Mouse (Mus musculus) ovary, postnatal 14 days (tissue): ENCODE results near the gene Stx8.

Experiments
- DNase-seq: peaks from one replicate; pipeline ENCODE4 v3.0.0; 2022; ENCODE audit warnings: low spot score

Stx8 gene

DNA sequence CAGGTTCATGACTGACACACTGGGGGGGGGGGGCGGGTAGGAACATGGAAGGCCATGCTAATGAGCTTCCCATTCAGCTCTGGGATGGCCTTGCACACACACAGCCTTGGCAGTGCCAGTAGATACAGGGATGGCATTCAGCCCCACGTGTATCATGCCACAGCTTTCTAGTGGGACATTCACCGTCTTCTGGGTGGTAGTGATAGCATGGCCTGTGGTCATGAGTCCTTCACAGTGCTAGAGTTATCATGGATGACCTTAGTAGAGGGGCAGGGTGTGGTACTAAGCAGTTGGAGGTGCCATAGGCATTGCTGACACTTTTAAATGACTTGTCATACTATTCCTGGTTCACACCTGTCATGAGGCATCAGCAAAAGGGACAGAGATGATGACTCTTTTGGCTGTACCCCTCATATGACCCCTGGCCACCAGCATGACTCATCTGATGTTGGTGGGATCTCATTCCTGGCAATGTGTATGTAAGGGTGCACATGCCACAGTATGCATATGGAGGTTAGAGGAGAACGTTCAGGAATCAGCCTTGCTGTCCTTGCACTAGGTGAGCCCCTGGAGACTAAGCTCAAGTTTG lies 69.4 kb downstream of the Stx8 start:
- DNase-seq, result no peak

DNA sequence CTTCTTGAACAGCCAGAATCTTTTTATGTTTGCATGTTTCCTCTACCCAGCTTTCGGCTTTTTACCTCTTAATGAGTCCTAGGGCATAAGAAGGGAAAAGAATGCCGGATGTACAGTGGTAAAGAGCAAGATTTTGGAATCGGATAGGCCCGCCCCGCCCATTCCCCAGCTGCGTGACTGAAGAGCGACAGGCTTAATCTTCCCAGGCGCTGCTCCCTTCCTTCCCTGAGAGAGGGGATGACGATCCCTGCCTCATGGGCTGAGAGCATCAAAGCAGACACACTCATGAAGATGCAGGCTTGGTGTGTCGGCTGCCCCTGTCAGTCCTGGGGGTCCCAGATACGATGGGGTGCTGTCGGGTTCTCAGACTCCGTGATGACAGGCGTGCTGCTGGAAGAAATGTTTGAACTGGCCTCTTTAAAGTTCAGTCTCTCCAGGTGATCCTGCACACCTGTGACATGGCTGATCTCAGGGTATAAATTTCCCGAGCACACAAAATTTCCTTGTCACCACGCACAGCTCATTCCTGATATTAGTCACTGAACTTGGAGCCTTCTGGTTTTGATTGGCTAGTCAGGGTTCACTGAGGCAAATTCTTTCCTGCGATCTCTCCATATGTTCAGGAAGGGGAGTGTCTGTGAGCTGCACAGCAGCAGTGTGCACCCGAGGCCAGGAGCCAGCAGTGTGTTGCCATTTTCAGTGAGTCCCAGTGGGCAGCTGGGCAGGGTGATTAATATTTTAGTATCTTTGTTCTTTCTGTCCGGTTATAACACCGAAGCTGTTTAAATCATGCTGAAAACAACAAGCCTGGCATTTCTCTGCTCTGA lies 70.4 kb downstream of the Stx8 start:
- DNase-seq, result no peak

GRCm38 (mm10) chr11:68037093-68037492 lies 71.1 kb downstream of the Stx8 start:
- DNase-seq, result no peak

- no peak for DNase-seq
Observed at GRCm38 (mm10) chr11:68038101-68038500, 72.1 kb downstream of the Stx8 start.

DNA sequence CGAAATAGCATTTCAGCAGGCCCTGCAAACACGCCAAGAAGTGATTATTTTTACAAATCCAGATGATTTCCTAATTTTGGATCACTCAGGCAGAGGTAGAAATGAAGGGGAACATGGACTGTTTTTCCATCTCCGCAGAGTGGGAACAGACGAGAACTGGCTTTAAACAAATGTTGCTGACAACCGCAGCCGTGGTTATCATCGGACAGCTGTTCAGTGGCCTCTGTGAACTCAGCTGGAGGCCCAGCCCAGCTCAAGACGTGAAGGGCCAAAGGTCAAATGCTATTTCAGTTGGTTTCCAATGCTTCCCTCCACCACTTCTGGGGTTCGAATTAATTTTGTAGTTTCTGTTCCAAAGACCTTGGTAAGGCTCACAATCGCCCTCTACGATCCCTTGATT lies 78.2 kb downstream of the Stx8 start:
- no peak for DNase-seq

GRCm38 (mm10) chr11:68046916-68047315 lies 80.9 kb downstream of the Stx8 start:
- DNase-seq, result no peak

DNA sequence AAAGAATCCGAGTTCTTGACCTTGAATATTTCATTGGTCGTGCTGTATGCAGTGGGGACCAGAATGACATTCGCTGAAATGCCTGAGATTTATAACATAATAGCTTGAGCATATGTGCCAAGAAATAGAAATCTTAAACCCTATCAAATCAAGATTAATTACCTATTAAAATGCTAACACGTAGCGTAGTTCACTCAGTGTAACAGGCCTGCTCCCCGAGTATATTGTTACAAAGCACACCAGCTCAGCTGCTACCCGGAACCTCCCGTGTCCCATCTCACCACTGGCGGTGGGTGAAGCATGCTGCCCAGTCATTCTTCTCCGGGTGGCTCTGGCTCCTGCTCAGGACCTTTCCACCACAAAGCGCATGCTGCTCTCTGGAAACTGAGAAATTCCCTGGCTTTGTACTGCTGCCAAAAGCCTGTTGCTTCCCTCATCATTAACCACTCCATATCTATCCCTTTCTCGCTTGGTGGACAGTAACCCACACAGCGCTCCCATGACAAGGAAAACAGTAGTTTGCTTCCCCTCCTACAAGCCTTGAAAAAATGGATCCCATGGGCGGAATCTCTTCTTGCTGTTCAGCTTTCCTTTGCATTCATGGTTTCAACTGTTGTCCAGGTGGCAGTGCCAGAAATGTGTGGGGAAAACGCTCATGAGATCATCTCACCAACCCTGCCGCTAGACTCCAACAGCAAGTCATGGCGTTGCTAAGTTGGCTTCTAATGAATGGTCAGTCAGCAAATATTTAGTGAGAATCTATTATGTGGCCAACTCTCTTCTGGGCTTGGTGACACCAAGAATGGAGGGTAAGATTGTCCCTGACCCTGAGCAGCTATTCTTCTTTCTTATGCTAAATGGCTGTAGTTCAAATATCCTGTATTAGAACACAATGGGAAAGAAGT lies 83.5 kb downstream of the Stx8 start:
- DNase-seq, result no peak

GRCm38 (mm10) chr11:68050725-68051124 lies 84.7 kb downstream of the Stx8 start:
- no peak for DNase-seq

GRCm38 (mm10) chr11:68051305-68051704 lies 85.3 kb downstream of the Stx8 start:
- no peak for DNase-seq

DNA sequence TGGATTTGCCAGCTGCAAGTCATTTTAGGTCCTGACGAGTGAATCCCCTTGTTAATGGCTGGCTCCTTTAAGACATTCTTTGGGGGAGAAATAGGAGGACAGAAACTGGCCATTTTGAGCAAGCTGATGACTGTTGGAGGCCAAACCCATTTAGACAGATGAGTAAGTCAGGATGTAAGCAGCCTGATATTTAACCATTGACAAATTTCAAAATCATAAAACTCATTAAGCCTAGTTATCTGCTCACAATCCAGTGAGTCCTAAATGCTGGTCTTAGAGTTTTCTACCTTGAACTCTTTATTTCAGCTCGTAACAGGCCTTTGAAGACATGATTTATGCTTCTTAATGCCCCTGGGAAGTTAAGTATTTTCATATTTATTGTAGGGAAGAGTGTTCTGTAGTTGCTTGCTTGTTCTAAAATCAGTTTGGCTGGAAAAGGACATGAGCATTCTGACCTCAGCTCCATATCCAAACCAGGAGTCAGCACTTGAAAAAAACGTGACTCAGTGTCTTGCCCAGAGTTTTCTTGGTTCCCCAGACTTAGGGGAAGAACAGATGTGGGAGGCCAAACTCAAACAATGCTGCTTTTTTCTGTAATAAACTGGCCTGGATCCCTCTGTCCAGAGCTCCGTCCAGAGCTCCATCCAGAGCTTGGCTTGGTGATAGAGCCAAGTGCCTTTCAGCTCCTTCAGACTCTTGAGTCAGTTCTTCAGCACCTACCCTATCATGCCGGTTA lies 92.6 kb downstream of the Stx8 start:
- no peak for DNase-seq

DNA sequence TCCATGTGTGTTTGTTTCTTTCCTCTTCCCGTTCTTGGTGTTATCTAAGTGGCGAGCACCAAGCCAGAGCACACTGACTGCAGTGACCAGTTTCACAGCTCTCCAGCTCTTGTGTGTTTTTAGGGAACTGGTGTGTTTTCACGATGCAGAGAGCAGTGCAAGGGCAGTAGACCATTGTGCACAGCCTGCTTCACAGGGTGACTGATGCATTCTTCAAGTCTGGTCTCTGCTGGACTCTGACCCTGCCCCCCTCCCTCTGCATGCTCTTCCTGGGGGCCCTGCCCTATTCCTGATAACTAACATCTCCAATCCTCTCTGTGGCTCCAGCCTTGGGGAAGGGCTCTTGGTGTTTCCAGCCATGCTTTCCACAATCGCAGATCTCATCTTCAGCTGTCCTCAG lies 94.7 kb downstream of the Stx8 start:
- no peak for DNase-seq

GRCm38 (mm10) chr11:68062116-68062515 lies 96.1 kb downstream of the Stx8 start:
- no peak for DNase-seq

DNA sequence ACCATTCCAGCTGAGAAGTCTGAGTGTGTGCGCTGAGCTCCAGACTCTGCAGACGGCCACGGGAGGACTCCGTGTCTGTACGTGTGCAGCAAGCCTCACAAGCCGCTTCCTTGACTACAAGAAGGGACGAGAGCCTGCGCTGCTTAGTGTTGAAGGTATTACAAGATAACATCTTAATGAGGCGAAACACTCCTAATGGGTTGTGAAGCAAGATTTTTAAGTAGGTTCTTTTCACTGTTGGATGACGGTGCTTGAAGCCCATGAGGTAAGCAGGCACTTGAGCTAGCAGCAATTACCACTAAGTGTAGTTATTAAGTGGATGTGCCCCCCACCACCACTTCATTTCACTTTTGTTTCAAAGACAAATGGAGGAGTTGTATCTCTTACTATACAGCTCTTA lies 101.8 kb downstream of the Stx8 start:
- no peak for DNase-seq

- no peak for DNase-seq
Observed at GRCm38 (mm10) chr11:68070086-68070485, 104.1 kb downstream of the Stx8 start.

DNA sequence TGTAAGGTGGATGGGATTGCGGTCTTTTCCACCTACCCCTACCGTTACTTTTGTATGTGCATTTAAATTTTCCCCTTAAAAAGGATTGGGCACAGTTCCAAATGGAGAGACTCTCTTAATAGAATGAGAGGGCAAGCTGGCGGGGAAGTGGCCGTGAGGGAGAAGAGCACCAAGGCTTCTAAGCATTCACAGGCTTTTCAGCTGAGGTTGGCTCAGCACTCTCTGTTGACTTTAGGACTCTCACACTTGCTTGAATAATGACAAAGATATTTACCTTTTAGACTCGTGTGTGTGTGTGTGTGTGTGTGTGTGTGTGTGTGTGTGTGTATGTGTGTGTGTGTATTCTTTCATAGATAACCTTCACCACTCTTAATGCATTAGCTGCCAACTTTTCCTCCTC lies 105.8 kb downstream of the Stx8 start:
- DNase-seq, result no peak

DNA sequence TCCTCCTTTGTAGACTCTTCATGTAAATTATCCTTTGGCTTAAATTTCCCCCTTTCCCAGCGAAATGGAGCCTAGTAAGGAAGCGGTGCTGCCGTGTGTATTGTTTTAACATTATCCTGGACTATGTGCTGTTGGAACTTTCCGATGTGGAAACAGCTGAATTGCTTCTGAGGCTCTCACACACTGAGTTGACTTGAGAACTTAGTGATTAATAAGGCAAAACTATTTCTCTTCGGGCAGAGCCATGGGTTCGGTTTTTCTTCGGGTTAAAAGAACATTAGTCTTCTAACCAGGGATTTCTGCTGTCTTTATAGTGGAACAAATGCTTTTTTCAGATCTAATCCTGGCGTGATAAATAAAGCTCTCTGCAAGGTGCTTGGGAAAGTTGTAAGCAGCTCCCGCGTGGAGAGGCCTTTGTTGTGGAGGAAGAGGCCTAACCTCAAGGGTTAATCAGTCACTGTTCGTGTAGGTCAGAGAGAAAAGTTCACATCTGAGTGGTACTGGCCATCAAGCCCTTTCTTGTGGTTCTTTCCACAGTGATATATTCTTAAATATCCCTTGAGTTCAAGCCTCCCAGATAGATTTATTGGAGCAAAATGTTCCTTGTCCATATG lies 106.7 kb downstream of the Stx8 start:
- no peak for DNase-seq

DNA sequence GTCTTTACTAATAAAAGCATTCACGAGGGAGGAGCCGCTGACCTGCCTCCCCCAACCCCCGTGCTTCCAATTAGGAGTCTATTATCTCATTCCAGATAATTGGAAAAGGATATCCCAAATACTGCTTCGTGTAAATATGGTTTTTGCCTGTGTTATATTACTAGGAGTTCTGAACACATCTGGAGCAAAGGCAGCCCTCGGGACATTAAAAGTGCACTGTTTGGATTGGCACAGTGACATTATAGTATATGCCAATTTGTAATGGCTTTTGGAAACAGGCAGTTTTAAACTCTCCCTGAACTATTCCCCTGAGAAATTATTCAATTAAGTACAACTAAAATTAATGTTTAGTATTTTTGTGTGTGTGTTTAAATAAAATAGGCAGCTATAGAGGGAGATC lies 108.7 kb downstream of the Stx8 start:
- no peak for DNase-seq

- DNase-seq, result no peak
Observed at GRCm38 (mm10) chr11:68075331-68075730, 109.3 kb downstream of the Stx8 start.

GRCm38 (mm10) chr11:68079756-68080155 lies 113.8 kb downstream of the Stx8 start:
- DNase-seq, result no peak

- no peak for DNase-seq
Observed at GRCm38 (mm10) chr11:68080999-68081398, 115.0 kb downstream of the Stx8 start.

DNA sequence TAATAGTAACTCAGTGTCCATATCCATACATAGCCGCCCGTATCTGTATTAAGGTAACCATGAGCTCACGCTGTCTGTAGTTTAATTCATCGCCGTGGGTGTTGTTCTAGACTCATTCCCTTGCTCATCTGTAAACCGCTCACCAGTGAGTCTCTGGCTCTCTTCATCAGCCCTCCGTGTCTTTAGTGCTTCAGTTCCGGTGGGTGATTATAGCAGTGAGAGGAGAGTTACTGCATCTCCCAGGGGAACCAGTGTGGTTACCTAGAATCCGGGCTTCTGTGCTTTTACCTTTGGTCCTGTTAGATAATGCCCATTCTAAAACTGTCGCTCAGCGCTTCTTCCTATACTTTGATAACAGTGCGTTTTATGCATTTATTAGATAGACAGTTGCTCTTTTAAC lies 116.8 kb downstream of the Stx8 start:
- DNase-seq, result no peak

DNA sequence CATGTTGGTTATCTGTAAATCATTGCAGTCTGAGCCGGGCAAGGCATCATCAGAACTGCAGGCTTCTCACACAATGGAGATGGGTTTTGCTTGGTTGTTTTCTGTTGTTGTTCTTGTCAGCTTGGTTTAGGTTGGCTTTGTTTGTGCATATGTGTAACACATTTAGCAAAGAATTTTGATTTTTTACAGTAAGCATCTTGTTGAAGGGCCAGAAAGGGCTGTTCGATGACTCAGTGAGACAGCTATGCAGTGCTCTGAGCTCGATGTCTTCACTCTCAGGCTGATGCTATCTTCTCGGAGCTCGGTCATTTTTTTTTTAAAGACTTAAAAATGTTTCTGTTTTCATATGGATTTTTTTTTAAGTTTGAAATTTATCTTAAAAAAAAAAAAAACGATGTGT lies 117.6 kb downstream of the Stx8 start:
- DNase-seq, result no peak
